12 mouse cellular contexts compared by ENCODE assay signal in genomic region chr14:29937466-29937865, GRCm38 (mm10). TPM values are rescaled to one million over a fixed set of nuclear protein-coding genes. Genes with fewer than 3 reads are reported as not detected.
DNase-seq lines count a peak whose midpoint lies in the region; ATAC-seq lines count a peak whose summit lies in the region.
"Had no signal": no experiment of that assay in that cellular context is flagged by ENCODE, and none has a peak within 500 bp of the region (broad histone marks: within the 10 kb centered on the region; RNA-seq: fewer than 3 reads in every experiment).

No protein-coding gene starts in this region.

- WGBS in hindbrain, embryonic 15.5 days: 76% methylated on average over 15 of the region's 15 CpGs
- WGBS in hindbrain, embryonic 11.5 days: 91% methylated on average over 15 of the region's 15 CpGs
- 60% methylated on average over 15 of the region's 15 CpGs for WGBS in midbrain, embryonic 13.5 days
- 89% methylated on average over 15 of the region's 15 CpGs for WGBS in midbrain, embryonic 10.5 days

- peaks cover 4% of the 10 kb centered on the region; the same call in 1 of the 2 replicates for H3K27me3 ChIP-seq in hindbrain, embryonic 15.5 days
- no peaks in the 10 kb centered on the region for H3K27me3 ChIP-seq in hindbrain, embryonic 11.5 days (ENCODE audit: control insufficient read depth, insufficient read depth, low read length)
- peaks cover 9% of the 10 kb centered on the region; the same call in 1 of the 2 replicates for H3K27me3 ChIP-seq in midbrain, embryonic 13.5 days
- peaks cover 37% of the 10 kb centered on the region for H3K27me3 ChIP-seq in midbrain, embryonic 10.5 days (ENCODE audit: low read depth, poor library complexity, severe bottlenecking)

- H3K27ac ChIP-seq in hindbrain, embryonic 15.5 days (replicated peaks): no peak overlapping the region
- H3K27ac ChIP-seq in hindbrain, embryonic 11.5 days (ENCODE audit: low read depth, low read length): no peak overlapping the region
- no peak overlapping the region for H3K27ac ChIP-seq in midbrain, embryonic 13.5 days
- H3K27ac ChIP-seq in midbrain, embryonic 10.5 days (replicated peaks): no peak overlapping the region
- H3K27ac ChIP-seq: intestine, embryonic 15.5 days had no signal

- DNase-seq in adrenal gland, postnatal 36 days: peak; percentile 5 to 37
- no peak for DNase-seq in adrenal gland, adult 8-10 months
- DNase-seq in hindbrain, embryonic 11.5 days (ENCODE audit: low spot score): no peak
- no peak for DNase-seq in midbrain, embryonic 10.5 days (ENCODE audit: low spot score)
- DNase-seq in right cerebral cortex, postnatal 36 days (ENCODE audit: low spot score in 2 of 2): peak; percentile 25 to 44
- DNase-seq in gastrocnemius, adult 18-20 months (ENCODE audit: low spot score): no peak
- DNase-seq: adrenal gland, postnatal 14 days; thymus, postnatal 36 days had no signal

- no peaks in the 10 kb centered on the region for H3K9me3 ChIP-seq in hindbrain, embryonic 15.5 days
- H3K9me3 ChIP-seq in hindbrain, embryonic 11.5 days (ENCODE audit: control insufficient read depth, low read length): no peaks in the 10 kb centered on the region
- H3K9me3 ChIP-seq in midbrain, embryonic 13.5 days: no peaks in the 10 kb centered on the region; the same call in 1 of the 2 replicates
- H3K9me3 ChIP-seq in midbrain, embryonic 10.5 days (replicated peaks): no peaks in the 10 kb centered on the region
- H3K9me3 ChIP-seq: heart, embryonic 12.5 days; intestine, embryonic 15.5 days had no signal

- H3K4me1 ChIP-seq in hindbrain, embryonic 15.5 days (replicated peaks): peaks cover 17% of the 10 kb centered on the region
- no peaks in the 10 kb centered on the region for H3K4me1 ChIP-seq in hindbrain, embryonic 11.5 days (replicated peaks; ENCODE audit: control insufficient read depth, insufficient read depth, low read length)
- H3K4me1 ChIP-seq in midbrain, embryonic 13.5 days (replicated peaks): peaks cover 14% of the 10 kb centered on the region
- H3K4me1 ChIP-seq in midbrain, embryonic 10.5 days: peaks cover 18% of the 10 kb centered on the region
- H3K4me1 ChIP-seq: intestine, embryonic 15.5 days had no signal

- H3K9ac ChIP-seq in hindbrain, embryonic 15.5 days: no peak overlapping the region
- H3K9ac ChIP-seq in hindbrain, embryonic 11.5 days (ENCODE audit: low read depth, low read length): no peak overlapping the region
- H3K9ac ChIP-seq in midbrain, embryonic 13.5 days (replicated peaks): no peak overlapping the region
- H3K9ac ChIP-seq: heart, embryonic 12.5 days; intestine, embryonic 15.5 days had no signal

- H3K36me3 ChIP-seq in hindbrain, embryonic 15.5 days: no peaks in the 10 kb centered on the region
- no peaks in the 10 kb centered on the region for H3K36me3 ChIP-seq in hindbrain, embryonic 11.5 days (ENCODE audit: control insufficient read depth, insufficient read depth, low read length)
- H3K36me3 ChIP-seq in midbrain, embryonic 13.5 days: no peaks in the 10 kb centered on the region
- H3K36me3 ChIP-seq in midbrain, embryonic 10.5 days: no peaks in the 10 kb centered on the region
- H3K36me3 ChIP-seq: heart, embryonic 12.5 days; intestine, embryonic 15.5 days had no signal

- no peak overlapping the region; the same call in 1 of the 2 replicates for H3K4me2 ChIP-seq in hindbrain, embryonic 15.5 days
- no peak overlapping the region for H3K4me2 ChIP-seq in hindbrain, embryonic 11.5 days (replicated peaks; ENCODE audit: low read depth, low read length)
- 0 out of 2 replicates have a peak overlapping the region, but pooled peaks have one; percentile 7 for H3K4me2 ChIP-seq in midbrain, embryonic 13.5 days (replicated peaks)
- H3K4me2 ChIP-seq: heart, embryonic 12.5 days; intestine, embryonic 15.5 days had no signal

- no peak overlapping the region for H3K4me3 ChIP-seq in hindbrain, embryonic 15.5 days
- H3K4me3 ChIP-seq in hindbrain, embryonic 11.5 days (ENCODE audit: low read depth, low read length): no peak overlapping the region
- H3K4me3 ChIP-seq in midbrain, embryonic 13.5 days (replicated peaks): no peak overlapping the region
- H3K4me3 ChIP-seq in midbrain, embryonic 10.5 days: no peak overlapping the region
- H3K4me3 ChIP-seq: heart, embryonic 12.5 days; intestine, embryonic 15.5 days had no signal

- peak; percentile 61; the same call in 1 of the 2 replicates for ATAC-seq in hindbrain, embryonic 15.5 days (ENCODE audit: low FRiP score, low read depth)
- no peak for ATAC-seq in hindbrain, embryonic 11.5 days (ENCODE audit: low FRiP score)
- no peak for ATAC-seq in midbrain, embryonic 13.5 days
- ATAC-seq: intestine, embryonic 15.5 days had no signal

RNA-seq across cellular contexts. Expression of gene Selenok, which starts 30.6 kb away (rescaled TPM):
- 100 to 1,000 TPM; 118 to 119 TPM for total RNA-seq in adrenal gland, postnatal 36 days (2021)
- 100 to 1,000 TPM; 104 to 139 (median 118) TPM for total RNA-seq in adrenal gland, adult 8-10 months (2022)
- 393 and 406 TPM in 2 replicates for polyA plus RNA-seq in hindbrain, embryonic 15.5 days (2015; fragmentation: Nextera tagmentation; extraction: Ambion mirVana)
- polyA plus RNA-seq in hindbrain, embryonic 11.5 days (2014; fragmentation: Nextera tagmentation; extraction: Ambion mirVana): 314 and 327 TPM in 2 replicates
- 449 and 471 TPM in 2 replicates for polyA plus RNA-seq in midbrain, embryonic 13.5 days (2015; fragmentation: Nextera tagmentation; extraction: Ambion mirVana)
- polyA plus RNA-seq in midbrain, embryonic 10.5 days (2016; fragmentation: Nextera tagmentation; extraction: Ambion mirVana): 298 and 337 TPM in 2 replicates
- 10 to 100 TPM; 74.9 to 96.6 TPM for total RNA-seq in gastrocnemius, adult 18-20 months (2021)

RNA-seq across cellular contexts. Expression of gene Actr8, which starts 40.7 kb away (rescaled TPM):
- total RNA-seq in adrenal gland, postnatal 36 days (2021): 10 to 100 TPM; 54.3 to 58.7 TPM
- total RNA-seq in adrenal gland, adult 8-10 months (2022): 10 to 100 TPM; 61.4 to 88.8 (median 68.7) TPM
- polyA plus RNA-seq in hindbrain, embryonic 15.5 days (2015; fragmentation: Nextera tagmentation; extraction: Ambion mirVana): 73.7 and 82.4 TPM in 2 replicates
- polyA plus RNA-seq in hindbrain, embryonic 11.5 days (2014; fragmentation: Nextera tagmentation; extraction: Ambion mirVana): 81.8 and 82.3 TPM in 2 replicates
- polyA plus RNA-seq in midbrain, embryonic 13.5 days (2015; fragmentation: Nextera tagmentation; extraction: Ambion mirVana): 92.3 and 96.5 TPM in 2 replicates
- polyA plus RNA-seq in midbrain, embryonic 10.5 days (2016; fragmentation: Nextera tagmentation; extraction: Ambion mirVana): 89.7 and 93.4 TPM in 2 replicates
- 10 to 100 TPM; 31.1 to 33.4 TPM for total RNA-seq in gastrocnemius, adult 18-20 months (2021)

Comparison
In these comparisons a context has a peak if more than half of its experiments do, and no peak if none do; other contexts are left out.
1. DNase-seq: peak in adrenal gland, postnatal 36 days (2 of 2) and right cerebral cortex, postnatal 36 days (2 of 2); none in adrenal gland, adult 8-10 months (single experiment), hindbrain, embryonic 11.5 days (single experiment), midbrain, embryonic 10.5 days (single experiment) and gastrocnemius, adult 18-20 months (single experiment).